Mouse (Mus musculus) kidney, embryonic 15.5 days (tissue): Measurements from ENCODE around the gene Vwc2. TPM values are rescaled to one million over a fixed set of nuclear protein-coding genes. Genes with fewer than 3 reads are reported as not detected.
A peak's percentile ranks its signal among the peaks of the same experiment; 100 is the strongest.

Experiments
- ATAC-seq: fragments of 200-750 bp; cut with Nextera tagmentation; replicated peaks from 2 replicates; pipeline ENCODE4 v1.8.0; 2017; ENCODE audit warnings: moderate TSS enrichment; ENCODE audit not compliant: low FRiP score
- H3K27ac ChIP-seq: fragments of 300-500 bp; sonication (generic); 2 replicates; pipeline ENCODE4 v1.5.1; 2015; ENCODE audit warnings: mild to moderate bottlenecking, inconsistent platforms
- H3K27me3 ChIP-seq: fragments of 300-500 bp; sonication (generic); 2 replicates; pipeline ENCODE4 v1.6.1; 2015; ENCODE audit warnings: inconsistent platforms
- H3K36me3 ChIP-seq: fragments of 300-500 bp; sonication (generic); 2 replicates; pipeline ENCODE4 v1.6.1; 2015; ENCODE audit warnings: inconsistent platforms
- H3K4me1 ChIP-seq: fragments of 300-500 bp; sonication (generic); 2 replicates; pipeline ENCODE4 v1.6.1; 2015; ENCODE audit warnings: inconsistent platforms
- H3K4me2 ChIP-seq: fragments of 300-500 bp; sonication (generic); 2 replicates; pipeline ENCODE4 v1.6.1; 2015; ENCODE audit warnings: moderate library complexity, mild to moderate bottlenecking, inconsistent platforms
- H3K4me3 ChIP-seq: fragments of 300-500 bp; sonication (generic); replicated peaks from 2 replicates; pipeline ENCODE4 v1.5.1; 2015; ENCODE audit warnings: mild to moderate bottlenecking, inconsistent platforms
- H3K9ac ChIP-seq: fragments of 300-500 bp; sonication (generic); 2 replicates; pipeline ENCODE4 v1.6.1; 2015; ENCODE audit warnings: mild to moderate bottlenecking, inconsistent platforms
- H3K9me3 ChIP-seq: fragments of 300-500 bp; sonication (generic); replicated peaks from 2 replicates; pipeline ENCODE4 v1.6.1; 2016; ENCODE audit warnings: inconsistent platforms
- WGBS: fragments of 180-500 bp; shearing (Covaris S2); methylation state at CpG from one replicate; pipeline ENCODE4 v1.1.7; 2015; ENCODE audit warnings: mixed read lengths; 5-methylcytosine and 5-hydroxymethylcytosine counted together
- polyA plus RNA-seq: library from polyadenylated mRNA; unstranded; fragments of >200 nt; fragmentation: Nextera tagmentation; extraction: Ambion mirVana; gene quantifications from 2 replicates; pipeline ENCODE4 v1.2.1, GENCODE M21; 2015

Gene Vwc2
- polyA plus RNA-seq, result 0.86 and 1.3 TPM in 2 replicates

- peak; percentile 76 for ATAC-seq
- no peak within 1 kb of the TSS for H3K9ac ChIP-seq
- H3K27me3 ChIP-seq, result peaks cover 61% of the 10 kb centered on the region
These were observed at the start of gene Vwc2 for GRCm38 (mm10) chr11:11113576-11114233. Gene Vwc2 (plus strand): TSS chr11:11114223.

GRCm38 (mm10) chr11:11088162-11088756 lies 25.8 kb upstream of the Vwc2 start:
- no peaks in the 10 kb centered on the region for H3K4me1 ChIP-seq
- ATAC-seq, result no peak
- WGBS, result 95% methylated on average over 1 of the region's 1 CpGs
- H3K36me3 ChIP-seq, result no peaks in the 10 kb centered on the region
- H3K9ac ChIP-seq, result no peak overlapping the region
- no peak overlapping the region for H3K4me2 ChIP-seq
- H3K27ac ChIP-seq, result no peak overlapping the region
- H3K27me3 ChIP-seq, result no peaks in the 10 kb centered on the region
- no peaks in the 10 kb centered on the region for H3K9me3 ChIP-seq
- no peak overlapping the region for H3K4me3 ChIP-seq

More at GRCm38 (mm10) chr11:11113576-11114233, at the start of gene Vwc2:
- Histone ChIP-seq H3K4me3 (peak within 1 kb of the TSS; percentile 50), H3K4me1 (peaks cover 33% of the 10 kb centered on the region), H3K9me3 (no peaks in the 10 kb centered on the region), H3K27ac (no peak within 1 kb of the TSS), H3K36me3 (no peaks in the 10 kb centered on the region), H3K4me2 (peak within 1 kb of the TSS; percentile 92)
- 0% methylated on average over 28 of the region's 28 CpGs for WGBS

- no peak for ATAC-seq
- Histone ChIP-seq H3K9ac (no peak overlapping the region), H3K27me3 (no peaks in the 10 kb centered on the region), H3K4me3 (no peak overlapping the region), H3K36me3 (no peaks in the 10 kb centered on the region), H3K4me2 (no peak overlapping the region), H3K4me1 (no peaks in the 10 kb centered on the region), H3K27ac (no peak overlapping the region), H3K9me3 (no peaks in the 10 kb centered on the region)
- 78% methylated on average over 1 of the region's 1 CpGs for WGBS
These were observed 16.4 kb upstream of the Vwc2 start for GRCm38 (mm10) chr11:11097606-11098005.

- no peaks in the 10 kb centered on the region for H3K9me3 ChIP-seq
- H3K27me3 ChIP-seq, result no peaks in the 10 kb centered on the region
- ATAC-seq, result no peak
- no peaks in the 10 kb centered on the region for H3K36me3 ChIP-seq
- H3K4me3 ChIP-seq, result no peak overlapping the region
- no peaks in the 10 kb centered on the region for H3K4me1 ChIP-seq
- no peak overlapping the region for H3K27ac ChIP-seq
- H3K4me2 ChIP-seq, result no peak overlapping the region
- no peak overlapping the region for H3K9ac ChIP-seq
- WGBS, result 79% methylated on average over 4 of the region's 4 CpGs
These were observed 15.7 kb upstream of the Vwc2 start for GRCm38 (mm10) chr11:11098282-11098681.

GRCm38 (mm10) chr11:11099011-11099410 lies 15.0 kb upstream of the Vwc2 start:
- WGBS, result 87% methylated on average over 5 of the region's 5 CpGs
- H3K36me3 ChIP-seq, result no peaks in the 10 kb centered on the region
- no peak overlapping the region for H3K27ac ChIP-seq
- H3K9ac ChIP-seq, result no peak overlapping the region
- no peak for ATAC-seq
- H3K9me3 ChIP-seq, result no peaks in the 10 kb centered on the region
- H3K4me2 ChIP-seq, result no peak overlapping the region
- H3K4me1 ChIP-seq, result no peaks in the 10 kb centered on the region
- no peak overlapping the region for H3K4me3 ChIP-seq
- H3K27me3 ChIP-seq, result no peaks in the 10 kb centered on the region

- peak; percentile 71 for ATAC-seq
These were observed 11.8 kb upstream of the Vwc2 start for GRCm38 (mm10) chr11:11102182-11102581.

GRCm38 (mm10) chr11:11102620-11103019 lies 11.4 kb upstream of the Vwc2 start:
- no peak for ATAC-seq
- Histone ChIP-seq H3K27me3 (no peaks in the 10 kb centered on the region), H3K9me3 (no peaks in the 10 kb centered on the region), H3K4me2 (no peak overlapping the region), H3K4me3 (no peak overlapping the region), H3K27ac (no peak overlapping the region; the same call in 1 of the 2 replicates), H3K4me1 (no peaks in the 10 kb centered on the region), H3K36me3 (no peaks in the 10 kb centered on the region), H3K9ac (no peak overlapping the region)
- WGBS, result 53% methylated on average over 1 of the region's 1 CpGs

More at GRCm38 (mm10) chr11:11102182-11102581, 11.8 kb upstream of the Vwc2 start:
- no peak overlapping the region for H3K4me2 ChIP-seq
- no peaks in the 10 kb centered on the region for H3K4me1 ChIP-seq
- H3K4me3 ChIP-seq, result no peak overlapping the region
- H3K27ac ChIP-seq, result no peak overlapping the region
- H3K9me3 ChIP-seq, result no peaks in the 10 kb centered on the region
- 48% methylated on average over 1 of the region's 1 CpGs for WGBS
- H3K27me3 ChIP-seq, result no peaks in the 10 kb centered on the region
- H3K36me3 ChIP-seq, result no peaks in the 10 kb centered on the region
- H3K9ac ChIP-seq, result no peak overlapping the region

GRCm38 (mm10) chr11:11108922-11109321 lies 5.1 kb upstream of the Vwc2 start:
- ATAC-seq, result peak; percentile 56; the same call in 1 of the 2 replicates
- no peaks in the 10 kb centered on the region for H3K36me3 ChIP-seq
- H3K9ac ChIP-seq, result no peak overlapping the region
- no peaks in the 10 kb centered on the region for H3K9me3 ChIP-seq
- WGBS, result 69% methylated on average over 3 of the region's 3 CpGs
- peaks cover 6% of the 10 kb centered on the region for H3K4me1 ChIP-seq
- no peak overlapping the region for H3K4me2 ChIP-seq
- no peak overlapping the region for H3K4me3 ChIP-seq
- H3K27ac ChIP-seq, result no peak overlapping the region
- H3K27me3 ChIP-seq, result peaks cover 15% of the 10 kb centered on the region

GRCm38 (mm10) chr11:11114234-11115030 lies 409 bp downstream of the Vwc2 start:
- H3K9ac ChIP-seq, result no peak overlapping the region
- peaks cover 62% of the 10 kb centered on the region for H3K27me3 ChIP-seq
- ATAC-seq, result peak; percentile 55
- H3K36me3 ChIP-seq, result no peaks in the 10 kb centered on the region
- peak overlapping the region; percentile 50 for H3K4me3 ChIP-seq
- H3K27ac ChIP-seq, result no peak overlapping the region
- under 1% methylated on average over 33 of the region's 34 CpGs for WGBS
- no peaks in the 10 kb centered on the region for H3K9me3 ChIP-seq
- peak overlapping the region; percentile 92 for H3K4me2 ChIP-seq
- H3K4me1 ChIP-seq, result peaks cover 33% of the 10 kb centered on the region

- peak; percentile 17; the same call in 1 of the 2 replicates for ATAC-seq
- Histone ChIP-seq H3K27me3 (peaks cover 66% of the 10 kb centered on the region), H3K27ac (no peak overlapping the region), H3K4me1 (peaks cover 33% of the 10 kb centered on the region), H3K4me3 (peak overlapping the region; percentile 50), H3K36me3 (no peaks in the 10 kb centered on the region), H3K9ac (0 out of 2 replicates have a peak overlapping the region, but pooled peaks have one; percentile 23), H3K4me2 (peak overlapping the region; percentile 92), H3K9me3 (no peaks in the 10 kb centered on the region)
- 1% methylated on average over 17 of the region's 17 CpGs for WGBS
These were observed 1.1 kb downstream of the Vwc2 start for GRCm38 (mm10) chr11:11115031-11115647.

GRCm38 (mm10) chr11:11115648-11116590 lies 1.9 kb downstream of the Vwc2 start:
- under 1% methylated on average over 87 of the region's 93 CpGs for WGBS
- Histone ChIP-seq H3K9ac (0 out of 2 replicates have a peak overlapping the region, but pooled peaks have one; percentile 23), H3K4me3 (peak overlapping the region; percentile 50), H3K4me2 (peak overlapping the region; percentile 92), H3K36me3 (no peaks in the 10 kb centered on the region), H3K9me3 (no peaks in the 10 kb centered on the region), H3K27ac (no peak overlapping the region), H3K4me1 (peaks cover 33% of the 10 kb centered on the region), H3K27me3 (peaks cover 66% of the 10 kb centered on the region)
- peak; percentile 82 for ATAC-seq
